22 mouse cellular contexts compared by ENCODE assay signal in the genomic region with DNA sequence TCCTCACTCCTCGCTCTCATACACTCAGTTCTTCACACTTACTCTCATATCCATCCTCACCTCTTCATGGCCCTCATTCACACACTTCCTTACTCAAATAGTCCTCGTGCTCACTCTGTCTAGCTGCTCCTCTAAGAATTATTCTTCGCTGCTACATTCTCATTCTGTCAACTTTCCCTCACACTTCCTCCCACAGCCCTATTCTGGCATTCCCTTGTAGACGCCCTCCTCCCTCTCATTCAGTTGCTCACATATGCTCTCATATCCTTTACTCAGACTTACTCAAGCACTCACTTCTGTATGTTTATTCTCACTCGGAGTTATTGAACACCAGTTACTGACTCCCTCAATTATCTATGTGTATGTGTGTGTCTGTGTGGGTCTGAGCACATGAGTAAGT. TPM values are rescaled to one million over a fixed set of nuclear protein-coding genes. Genes with fewer than 3 reads are reported as not detected.
DNase-seq lines count a peak whose midpoint lies in the region; TF ChIP-seq lines count a peak whose summit lies in the region.
"Had no signal": no experiment of that assay in that cellular context is flagged by ENCODE, and none has a peak within 500 bp of the region (broad histone marks: within the 10 kb centered on the region; RNA-seq: fewer than 3 reads in every experiment).

No protein-coding gene starts in this region.

- DNase-seq in layer of hippocampus, adult 18-20 months (ENCODE audit: low spot score in 2 of 2): peak; percentile 8 to 12
- DNase-seq in layer of hippocampus, adult 9-11 months: no peak
- DNase-seq in left cerebral cortex, postnatal 36 days (ENCODE audit: low spot score in 2 of 2): peak; percentile 4 to 8
- no peak for DNase-seq in left cerebral cortex, adult 2 months (ENCODE audit: extremely low spot score in 1 of 2, low spot score in 2 of 2)
- DNase-seq in brain, adult 2 months (ENCODE audit: low read depth, low spot score): peak; percentile 65
- peak; percentile 55 for DNase-seq in telencephalon, adult 2 months (ENCODE audit: low read depth, low spot score)
- DNase-seq: adrenal gland, adult 2 months; adrenal gland, postnatal 14 days; cerebellum, adult 11-12 months; cerebellum, adult 8-10 months; cerebellum, postnatal 10 days; cerebellum, postnatal 36 days; embryo, embryonic 11 days; gastrocnemius, adult 2 months; gastrocnemius, postnatal 14 days; heart, adult 11 months had no signal

- H3K27ac ChIP-seq in left cerebral cortex, adult 2 months: no peak overlapping the region
- H3K27ac ChIP-seq: embryonic facial prominence, embryonic 10.5 days; embryonic facial prominence, embryonic 13.5 days; forebrain, embryonic 10.5 days; forebrain, embryonic 13.5 days; gastrocnemius, adult 2 months; hindbrain, embryonic 12.5 days; hindbrain, embryonic 15.5 days had no signal

- no peak overlapping the region for H3K4me3 ChIP-seq in left cerebral cortex, adult 2 months
- H3K4me3 ChIP-seq: embryonic facial prominence, embryonic 10.5 days; embryonic facial prominence, embryonic 13.5 days; forebrain, embryonic 10.5 days; forebrain, embryonic 13.5 days; gastrocnemius, adult 2 months; hindbrain, embryonic 12.5 days; hindbrain, embryonic 15.5 days had no signal

- intact Hi-C loops in left cerebral cortex, postnatal 36 days (cut with DNase I): no loop called here
- intact Hi-C loops in left cerebral cortex, adult 2 months (cut with DNase I): no loop called here

- TF ChIP-seq CTCF in left cerebral cortex, adult 2 months (IDR thresholded peaks at IDR 0.05): no peak

RNA-seq across cellular contexts. Expression of a gene that starts 13.4 kb away (rescaled TPM):
- 10 to 100 TPM; 51.7 to 54.6 TPM for total RNA-seq in layer of hippocampus, adult 18-20 months (2021)
- total RNA-seq in left cerebral cortex, postnatal 36 days (2021): 10 to 100 TPM; 42.7 to 53.1 TPM
- total RNA-seq in left cerebral cortex, adult 2 months (2021): 10 to 100 TPM; 52.1 to 52.9 TPM

Comparison
In these comparisons a context has a peak if more than half of its experiments do, and no peak if none do; other contexts are left out.
1. DNase-seq: peak in layer of hippocampus, adult 18-20 months (2 of 2), left cerebral cortex, postnatal 36 days (2 of 2), brain, adult 2 months (single experiment) and telencephalon, adult 2 months (single experiment); none in layer of hippocampus, adult 9-11 months (single experiment) and left cerebral cortex, adult 2 months (0 of 2).